Mouse (Mus musculus) liver, embryonic 13.5 days (tissue): ENCODE measurements around the gene Art4. TPM values are rescaled to one million over a fixed set of nuclear protein-coding genes. Genes with fewer than 3 reads are reported as not detected.

ENCODE experiments used
- ATAC-seq: fragments of 200-750 bp; cut with Nextera tagmentation; 2 replicates; pipeline ENCODE4 v1.8.0; 2017; ENCODE audit warnings: low read depth, mild to moderate bottlenecking, moderate number of reproducible peaks, moderate library complexity
- DNase-seq: peaks from one replicate; pipeline ENCODE4 v3.0.0; 2022
- H3K27ac ChIP-seq: fragments of 300-500 bp; sonication (generic); 2 replicates; pipeline ENCODE4 v1.5.1; 2015; ENCODE audit warnings: moderate library complexity, mild to moderate bottlenecking, inconsistent platforms
- H3K27me3 ChIP-seq: fragments of 300-500 bp; sonication (generic); 2 replicates; pipeline ENCODE4 v1.6.1; 2015; ENCODE audit warnings: mild to moderate bottlenecking, inconsistent platforms
- H3K36me3 ChIP-seq: fragments of 300-500 bp; sonication (generic); 2 replicates; pipeline ENCODE4 v1.6.1; 2015; ENCODE audit warnings: mild to moderate bottlenecking, inconsistent platforms
- H3K4me1 ChIP-seq: fragments of 300-500 bp; sonication (generic); replicated peaks from 2 replicates; pipeline ENCODE4 v1.6.1; 2015; ENCODE audit warnings: inconsistent platforms
- H3K4me2 ChIP-seq: fragments of 300-500 bp; sonication (generic); 2 replicates; pipeline ENCODE4 v1.6.1; 2015; ENCODE audit warnings: inconsistent platforms, mild to moderate bottlenecking, moderate library complexity
- H3K4me3 ChIP-seq: fragments of 300-500 bp; sonication (generic); replicated peaks from 2 replicates; pipeline ENCODE4 v1.5.1; 2015; ENCODE audit warnings: mild to moderate bottlenecking, inconsistent platforms
- H3K9ac ChIP-seq: fragments of 300-500 bp; sonication (generic); 2 replicates; pipeline ENCODE4 v1.6.1; 2015; ENCODE audit warnings: mild to moderate bottlenecking, inconsistent platforms
- H3K9me3 ChIP-seq: fragments of 300-500 bp; sonication (generic); replicated peaks from 2 replicates; pipeline ENCODE4 v1.6.1; 2016; ENCODE audit warnings: inconsistent platforms
- WGBS: fragments of 180-500 bp; shearing (Covaris S2); methylation state at CpG from one replicate; pipeline ENCODE4 v1.1.7; 2015; ENCODE audit not compliant: insufficient replicate concordance; 5-methylcytosine and 5-hydroxymethylcytosine counted together
- polyA plus RNA-seq: library from polyadenylated mRNA; unstranded; fragments of >200 nt; fragmentation: Nextera tagmentation; extraction: Ambion mirVana; gene quantifications from 2 replicates; pipeline ENCODE4 v1.2.1, GENCODE M21; 2015

Gene Art4
- polyA plus RNA-seq = 28.8 and 32.7 TPM in 2 replicates

- peak within 1 kb of the TSS; percentile 71 for H3K4me2 ChIP-seq
- H3K9me3 ChIP-seq = no peaks in the 10 kb centered on the region
- H3K9ac ChIP-seq = peak within 1 kb of the TSS; percentile 91
- peak within 1 kb of the TSS; percentile 99 for H3K27ac ChIP-seq
- H3K4me3 ChIP-seq = peak within 1 kb of the TSS; percentile 80
- peaks cover 37% of the 10 kb centered on the region for H3K36me3 ChIP-seq
- DNase-seq = peak; percentile 89
- WGBS = 10% methylated on average over 18 of the region's 18 CpGs
- peak; percentile 98 for ATAC-seq
- peaks cover 74% of the 10 kb centered on the region for H3K4me1 ChIP-seq
- H3K27me3 ChIP-seq = no peaks in the 10 kb centered on the region
Measured at GRCm38 (mm10) chr6:136857186-136857872, at the start of gene Art4. TSS of gene Art4 (minus strand) at chr6:136857733.

GRCm38 (mm10) chr6:136906937-136907293 is 49.4 kb upstream of the Art4 start:
- peaks cover 5% of the 10 kb centered on the region; the same call in 1 of the 2 replicates for H3K4me1 ChIP-seq
- no peaks in the 10 kb centered on the region for H3K36me3 ChIP-seq
- H3K4me2 ChIP-seq = no peak overlapping the region
- H3K27me3 ChIP-seq = 0 out of 2 replicates have a peak, but pooled peaks cover 3% of the 10 kb centered on the region
- H3K27ac ChIP-seq = no peak overlapping the region
- no peak for ATAC-seq
- WGBS = 72% methylated on average over 10 of the region's 10 CpGs
- no peak overlapping the region for H3K9ac ChIP-seq
- H3K9me3 ChIP-seq = no peaks in the 10 kb centered on the region
- H3K4me3 ChIP-seq = no peak overlapping the region
- DNase-seq = no peak

GRCm38 (mm10) chr6:136906283-136906936 is 48.9 kb upstream of the Art4 start:
- Histone ChIP-seq H3K27me3 (0 out of 2 replicates have a peak, but pooled peaks cover 3% of the 10 kb centered on the region), H3K4me3 (no peak overlapping the region), H3K9ac (no peak overlapping the region), H3K4me2 (no peak overlapping the region), H3K4me1 (peaks cover 7% of the 10 kb centered on the region; the same call in 1 of the 2 replicates), H3K9me3 (no peaks in the 10 kb centered on the region), H3K36me3 (no peaks in the 10 kb centered on the region), H3K27ac (no peak overlapping the region)
- 69% methylated on average over 19 of the region's 19 CpGs for WGBS
- no peak for DNase-seq
- ATAC-seq = no peak

- DNase-seq (no peak), ATAC-seq (no peak)
- peaks cover 13% of the 10 kb centered on the region; the same call in 1 of the 2 replicates for H3K4me1 ChIP-seq
- no peaks in the 10 kb centered on the region for H3K36me3 ChIP-seq
- no peak overlapping the region for H3K27ac ChIP-seq
- H3K9ac ChIP-seq = no peak overlapping the region
- H3K4me2 ChIP-seq = no peak overlapping the region
- H3K27me3 ChIP-seq = 0 out of 2 replicates have a peak, but pooled peaks cover 3% of the 10 kb centered on the region
- no peak overlapping the region for H3K4me3 ChIP-seq
- 46% methylated on average over 8 of the region's 8 CpGs for WGBS
- H3K9me3 ChIP-seq = no peaks in the 10 kb centered on the region
Measured at GRCm38 (mm10) chr6:136903885-136904470, 46.4 kb upstream of the Art4 start.

GRCm38 (mm10) chr6:136902527-136902926 is 45.0 kb upstream of the Art4 start:
- 0 out of 2 replicates have a peak, but pooled peaks cover 3% of the 10 kb centered on the region for H3K27me3 ChIP-seq
- H3K9me3 ChIP-seq = no peaks in the 10 kb centered on the region
- no peak overlapping the region for H3K4me2 ChIP-seq
- H3K4me1 ChIP-seq = peaks cover 13% of the 10 kb centered on the region; the same call in 1 of the 2 replicates
- WGBS = 22% methylated on average over 9 of the region's 9 CpGs
- H3K9ac ChIP-seq = no peak overlapping the region
- H3K27ac ChIP-seq = no peak overlapping the region
- no peak for ATAC-seq
- H3K36me3 ChIP-seq = no peaks in the 10 kb centered on the region
- no peak for DNase-seq
- H3K4me3 ChIP-seq = no peak overlapping the region

GRCm38 (mm10) chr6:136901010-136901409 is 43.5 kb upstream of the Art4 start:
- H3K27ac ChIP-seq = no peak overlapping the region

GRCm38 (mm10) chr6:136900369-136901009 is 43.0 kb upstream of the Art4 start:
- H3K27ac ChIP-seq = no peak overlapping the region
- ATAC-seq (no peak), DNase-seq (no peak)
- no peaks in the 10 kb centered on the region for H3K9me3 ChIP-seq
- no peak overlapping the region for H3K4me2 ChIP-seq
- H3K27me3 ChIP-seq = 0 out of 2 replicates have a peak, but pooled peaks cover 3% of the 10 kb centered on the region
- peaks cover 13% of the 10 kb centered on the region; the same call in 1 of the 2 replicates for H3K4me1 ChIP-seq
- no peak overlapping the region for H3K9ac ChIP-seq
- H3K4me3 ChIP-seq = no peak overlapping the region
- H3K36me3 ChIP-seq = no peaks in the 10 kb centered on the region
- 21% methylated on average over 4 of the region's 4 CpGs for WGBS

More at GRCm38 (mm10) chr6:136901010-136901409, 43.5 kb upstream of the Art4 start:
- H3K9me3 ChIP-seq = no peaks in the 10 kb centered on the region
- H3K27me3 ChIP-seq = 0 out of 2 replicates have a peak, but pooled peaks cover 3% of the 10 kb centered on the region
- 16% methylated on average over 2 of the region's 2 CpGs for WGBS
- no peak overlapping the region for H3K4me2 ChIP-seq
- ATAC-seq (no peak), DNase-seq (no peak)
- no peak overlapping the region for H3K4me3 ChIP-seq
- H3K9ac ChIP-seq = no peak overlapping the region
- H3K36me3 ChIP-seq = no peaks in the 10 kb centered on the region
- peaks cover 13% of the 10 kb centered on the region; the same call in 1 of the 2 replicates for H3K4me1 ChIP-seq

GRCm38 (mm10) chr6:136898954-136899353 is 41.4 kb upstream of the Art4 start:
- ATAC-seq (no peak), DNase-seq (no peak)
- H3K4me2 ChIP-seq = no peak overlapping the region
- no peak overlapping the region for H3K27ac ChIP-seq
- 0 out of 2 replicates have a peak, but pooled peaks cover 3% of the 10 kb centered on the region for H3K27me3 ChIP-seq
- no peaks in the 10 kb centered on the region for H3K36me3 ChIP-seq
- 20% methylated on average over 2 of the region's 2 CpGs for WGBS
- peaks cover 13% of the 10 kb centered on the region for H3K4me1 ChIP-seq
- H3K9ac ChIP-seq = no peak overlapping the region
- no peak overlapping the region for H3K4me3 ChIP-seq
- H3K9me3 ChIP-seq = no peaks in the 10 kb centered on the region

- DNase-seq = no peak
- no peak for ATAC-seq
- Histone ChIP-seq H3K9ac (no peak overlapping the region), H3K9me3 (no peaks in the 10 kb centered on the region), H3K4me1 (peaks cover 13% of the 10 kb centered on the region), H3K27me3 (no peaks in the 10 kb centered on the region), H3K27ac (no peak overlapping the region), H3K4me2 (no peak overlapping the region), H3K4me3 (no peak overlapping the region), H3K36me3 (no peaks in the 10 kb centered on the region)
- WGBS = 27% methylated on average over 4 of the region's 4 CpGs
Measured at GRCm38 (mm10) chr6:136898222-136898621, 40.7 kb upstream of the Art4 start.

GRCm38 (mm10) chr6:136897789-136898188 is 40.3 kb upstream of the Art4 start:
- peaks cover 13% of the 10 kb centered on the region for H3K4me1 ChIP-seq
- H3K4me2 ChIP-seq = no peak overlapping the region
- H3K4me3 ChIP-seq = no peak overlapping the region
- no peaks in the 10 kb centered on the region for H3K9me3 ChIP-seq
- DNase-seq (no peak), ATAC-seq (no peak)
- H3K27me3 ChIP-seq = no peaks in the 10 kb centered on the region
- H3K9ac ChIP-seq = no peak overlapping the region
- no peaks in the 10 kb centered on the region for H3K36me3 ChIP-seq
- 57% methylated on average over 4 of the region's 4 CpGs for WGBS
- no peak overlapping the region for H3K27ac ChIP-seq
